Mouse (Mus musculus) limb, embryonic 12.5 days (tissue): ENCODE measurements around the gene Klf2. TPM values are rescaled to one million over a fixed set of nuclear protein-coding genes. Genes with fewer than 3 reads are reported as not detected.

Experiments
- ATAC-seq: fragments of 200-750 bp; cut with Nextera tagmentation; 2 replicates; pipeline ENCODE4 v1.8.0; 2017; ENCODE audit warnings: low read depth, moderate TSS enrichment; ENCODE audit not compliant: insufficient number of reproducible peaks, insufficient read depth, low FRiP score, low TSS enrichment
- H3K27ac ChIP-seq: fragments of 300-500 bp; sonication (generic); 2 replicates; pipeline ENCODE4 v1.5.1; 2016; ENCODE audit warnings: mild to moderate bottlenecking, moderate library complexity
- H3K27me3 ChIP-seq: fragments of 300-500 bp; sonication (generic); 2 replicates; pipeline ENCODE4 v1.6.1; 2016; ENCODE audit warnings: mild to moderate bottlenecking, moderate library complexity
- H3K36me3 ChIP-seq: fragments of 300-500 bp; sonication (generic); 2 replicates; pipeline ENCODE4 v1.6.1; 2016; ENCODE audit warnings: mild to moderate bottlenecking, moderate library complexity
- H3K4me1 ChIP-seq: fragments of 300-500 bp; sonication (generic); replicated peaks from 2 replicates; pipeline ENCODE4 v1.6.1; 2016
- H3K4me2 ChIP-seq: fragments of 300-500 bp; sonication (generic); 2 replicates; pipeline ENCODE4 v1.6.1; 2016; ENCODE audit warnings: mild to moderate bottlenecking, moderate library complexity
- H3K4me3 ChIP-seq: fragments of 300-500 bp; sonication (generic); replicated peaks from 2 replicates; pipeline ENCODE4 v1.5.1; 2016; ENCODE audit warnings: mild to moderate bottlenecking
- H3K9ac ChIP-seq: fragments of 300-500 bp; sonication (generic); replicated peaks from 2 replicates; pipeline ENCODE4 v1.6.1; 2016; ENCODE audit warnings: mild to moderate bottlenecking, moderate library complexity
- H3K9me3 ChIP-seq: fragments of 300-500 bp; sonication (generic); 2 replicates; pipeline ENCODE4 v1.6.1; 2016; ENCODE audit warnings: mild to moderate bottlenecking, moderate library complexity
- WGBS: fragments of 180-500 bp; shearing (Covaris S2); methylation state at CpG from one replicate; pipeline ENCODE4 v1.1.7; 2016; 5-methylcytosine and 5-hydroxymethylcytosine counted together
- polyA plus RNA-seq: library from polyadenylated mRNA; unstranded; fragments of >200 nt; fragmentation: Nextera tagmentation; extraction: Ambion mirVana; gene quantifications from 2 replicates; pipeline ENCODE4 v1.2.1, GENCODE M21; 2016

The Klf2 gene
- polyA plus RNA-seq, 1 experiment from 2014 or later: 5.3 TPM

DNA sequence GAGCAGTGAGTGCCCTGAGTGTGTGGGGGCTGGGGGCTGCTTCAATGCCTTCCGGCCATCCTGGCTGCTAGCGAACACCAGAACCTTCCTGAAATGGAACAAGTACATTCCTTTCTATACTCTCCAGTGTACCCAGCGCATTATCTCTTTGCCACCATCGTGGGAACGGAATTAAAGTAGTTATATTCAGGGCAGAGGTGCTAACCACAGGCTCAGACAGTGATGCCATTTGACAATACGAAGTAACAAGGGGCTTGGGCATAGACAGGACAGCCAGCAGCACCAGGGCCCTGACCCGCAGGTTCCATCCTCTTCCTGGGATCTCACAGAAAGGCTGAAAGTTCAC, 34.8 kb downstream of the Klf2 start:
- H3K9ac ChIP-seq: no peak overlapping the region
- no peak for ATAC-seq
- no peak overlapping the region for H3K27ac ChIP-seq
- H3K27me3 ChIP-seq: no peaks in the 10 kb centered on the region
- H3K9me3 ChIP-seq: no peaks in the 10 kb centered on the region
- H3K4me3 ChIP-seq: no peak overlapping the region
- H3K36me3 ChIP-seq: peaks cover 77% of the 10 kb centered on the region
- 88% methylated on average over 7 of the region's 7 CpGs for WGBS
- H3K4me1 ChIP-seq: no peaks in the 10 kb centered on the region
- H3K4me2 ChIP-seq: no peak overlapping the region

DNA sequence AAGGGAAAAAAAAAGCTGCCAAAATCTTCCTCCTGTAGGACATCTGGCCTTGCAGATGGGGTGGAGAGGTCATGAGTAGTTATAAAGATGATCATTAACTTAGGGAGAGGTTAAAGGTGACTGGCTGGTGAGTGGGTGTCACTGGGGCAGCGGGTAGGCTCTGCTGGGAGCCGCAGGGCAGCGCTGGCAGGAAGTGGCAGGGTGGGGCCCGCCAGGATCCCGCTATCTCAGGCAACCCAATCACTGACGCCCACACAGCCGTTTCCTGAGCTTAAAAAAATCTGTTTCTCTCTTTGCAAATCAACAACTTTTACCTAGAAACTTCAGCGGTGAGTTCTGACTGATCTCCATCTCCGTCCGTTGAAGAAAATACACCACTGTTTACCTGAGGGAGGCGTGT, 35.4 kb downstream of the Klf2 start:
- WGBS: 67% methylated on average over 11 of the region's 11 CpGs
- peaks cover 77% of the 10 kb centered on the region for H3K36me3 ChIP-seq
- H3K27me3 ChIP-seq: no peaks in the 10 kb centered on the region
- no peak for ATAC-seq
- H3K4me1 ChIP-seq: no peaks in the 10 kb centered on the region
- no peak overlapping the region for H3K4me2 ChIP-seq
- H3K4me3 ChIP-seq: no peak overlapping the region
- H3K9me3 ChIP-seq: no peaks in the 10 kb centered on the region
- H3K27ac ChIP-seq: no peak overlapping the region
- H3K9ac ChIP-seq: no peak overlapping the region

DNA sequence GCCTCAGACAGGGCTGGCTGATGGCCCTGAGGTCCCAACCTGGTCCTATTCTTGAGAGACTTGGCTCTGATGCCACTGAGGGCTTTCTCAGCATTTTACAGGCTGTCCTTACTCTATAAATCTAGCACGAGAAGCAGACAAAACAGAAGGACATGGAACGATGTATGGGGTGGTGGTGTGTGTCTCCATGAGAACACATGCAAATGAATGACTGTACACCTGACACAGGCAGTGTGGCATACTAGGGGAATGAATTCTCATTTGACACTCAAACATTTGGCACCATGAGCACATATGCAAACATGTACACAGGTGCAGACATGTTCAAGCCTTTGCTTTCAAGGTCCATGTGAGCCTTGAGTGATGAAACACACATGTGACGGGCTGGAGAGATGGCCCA, 37.8 kb downstream of the Klf2 start:
- no peaks in the 10 kb centered on the region for H3K4me1 ChIP-seq
- no peak overlapping the region for H3K27ac ChIP-seq
- no peak overlapping the region for H3K4me3 ChIP-seq
- H3K27me3 ChIP-seq: no peaks in the 10 kb centered on the region
- WGBS: 85% methylated on average over 3 of the region's 3 CpGs
- H3K9ac ChIP-seq: no peak overlapping the region
- H3K36me3 ChIP-seq: peaks cover 94% of the 10 kb centered on the region
- no peaks in the 10 kb centered on the region for H3K9me3 ChIP-seq
- no peak for ATAC-seq
- H3K4me2 ChIP-seq: no peak overlapping the region

DNA sequence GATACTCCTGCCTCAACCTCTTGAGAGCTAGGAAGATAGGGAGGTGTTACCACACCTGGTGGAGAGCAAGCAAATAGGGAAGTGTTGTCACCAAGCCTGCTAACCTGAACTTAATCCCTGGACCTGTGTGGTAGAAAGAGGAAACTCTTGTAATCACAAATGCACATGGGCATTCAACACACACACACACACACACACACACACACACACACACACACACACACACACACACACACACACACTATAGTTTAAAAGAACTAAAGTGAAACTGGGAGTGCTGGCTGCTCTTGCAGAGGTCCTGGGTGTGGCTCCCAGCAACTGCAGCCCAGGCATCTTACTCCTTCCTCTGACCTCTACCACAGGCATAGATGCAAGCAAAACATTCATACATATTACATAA, 41.3 kb downstream of the Klf2 start:
- H3K4me2 ChIP-seq: no peak overlapping the region
- ATAC-seq: no peak
- H3K4me1 ChIP-seq: no peaks in the 10 kb centered on the region
- no peaks in the 10 kb centered on the region for H3K9me3 ChIP-seq
- H3K9ac ChIP-seq: no peak overlapping the region
- no peak overlapping the region for H3K4me3 ChIP-seq
- no peaks in the 10 kb centered on the region for H3K27me3 ChIP-seq
- no peak overlapping the region for H3K27ac ChIP-seq
- H3K36me3 ChIP-seq: peaks cover 97% of the 10 kb centered on the region

DNA sequence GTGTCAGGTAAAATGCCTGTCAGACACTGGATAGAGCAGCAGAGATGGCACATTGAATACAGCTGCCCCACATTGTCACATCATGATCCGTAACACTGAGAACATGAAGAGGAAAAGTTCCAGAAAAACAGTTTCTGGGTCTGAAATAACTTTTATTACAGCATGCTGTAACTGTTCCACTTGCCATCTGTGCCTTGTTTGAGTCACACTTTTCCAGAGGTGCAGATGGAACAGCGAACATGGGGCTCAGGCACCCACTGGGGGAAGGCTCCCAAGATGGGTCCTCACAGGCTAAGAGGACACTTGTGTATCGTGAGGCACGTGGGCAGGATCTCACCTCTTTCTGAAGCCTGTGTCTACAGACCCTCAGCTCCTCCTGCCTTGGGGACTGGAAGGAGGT, 43.9 kb downstream of the Klf2 start:
- peaks cover 97% of the 10 kb centered on the region for H3K36me3 ChIP-seq
- H3K27ac ChIP-seq: no peak overlapping the region
- H3K4me2 ChIP-seq: no peak overlapping the region
- no peaks in the 10 kb centered on the region for H3K4me1 ChIP-seq
- H3K27me3 ChIP-seq: no peaks in the 10 kb centered on the region
- no peak overlapping the region for H3K9ac ChIP-seq
- no peaks in the 10 kb centered on the region for H3K9me3 ChIP-seq
- WGBS: 97% methylated on average over 4 of the region's 4 CpGs
- no peak for ATAC-seq
- H3K4me3 ChIP-seq: no peak overlapping the region

DNA sequence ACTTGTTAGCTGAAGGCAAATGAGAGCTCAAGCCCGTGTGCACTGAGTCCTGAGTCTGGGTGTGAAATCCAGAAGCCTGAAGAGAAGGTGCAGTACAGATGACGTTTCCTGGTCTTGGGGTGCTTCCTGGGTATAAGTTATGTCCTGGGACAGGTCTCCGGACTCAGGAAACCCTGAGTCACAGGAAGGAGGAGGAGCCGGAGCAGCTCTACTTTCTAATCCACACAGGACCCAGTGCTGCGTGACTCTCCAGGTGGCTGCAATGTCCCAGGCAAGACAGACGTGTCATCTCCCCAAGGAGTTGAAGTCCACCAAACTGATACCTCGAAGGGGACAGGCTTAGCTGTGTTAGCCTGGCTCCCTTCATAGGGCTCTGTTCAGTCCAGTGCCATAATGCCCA, 44.6 kb downstream of the Klf2 start:
- H3K9ac ChIP-seq: no peak overlapping the region
- ATAC-seq: no peak
- no peaks in the 10 kb centered on the region for H3K4me1 ChIP-seq
- H3K27ac ChIP-seq: no peak overlapping the region
- no peaks in the 10 kb centered on the region for H3K9me3 ChIP-seq
- no peaks in the 10 kb centered on the region for H3K27me3 ChIP-seq
- H3K36me3 ChIP-seq: peaks cover 97% of the 10 kb centered on the region
- H3K4me2 ChIP-seq: no peak overlapping the region
- 79% methylated on average over 7 of the region's 7 CpGs for WGBS
- no peak overlapping the region for H3K4me3 ChIP-seq

DNA sequence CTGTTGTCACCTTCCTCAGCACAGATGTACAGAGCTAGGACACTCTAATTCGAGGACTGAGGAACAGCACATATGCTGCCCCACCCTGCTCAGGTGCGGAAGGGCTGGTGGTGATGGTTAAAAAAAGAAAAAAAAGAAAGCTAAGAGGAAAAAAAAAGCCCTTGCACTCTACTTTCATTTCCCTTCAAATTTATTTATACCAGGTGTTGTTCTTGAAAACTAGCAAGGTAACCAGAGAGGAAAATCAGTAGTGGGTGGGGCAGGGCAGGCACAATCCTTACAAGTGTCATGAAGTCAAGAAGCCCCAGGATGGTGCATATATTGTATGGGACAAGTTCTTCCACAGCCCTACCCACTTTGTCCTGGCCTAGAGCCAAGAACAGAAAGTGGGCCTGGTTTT, 46.2 kb downstream of the Klf2 start:
- H3K27me3 ChIP-seq: no peaks in the 10 kb centered on the region
- 86% methylated on average over 2 of the region's 2 CpGs for WGBS
- H3K9me3 ChIP-seq: no peaks in the 10 kb centered on the region
- no peak overlapping the region for H3K4me3 ChIP-seq
- no peaks in the 10 kb centered on the region for H3K4me1 ChIP-seq
- H3K9ac ChIP-seq: no peak overlapping the region
- ATAC-seq: no peak
- H3K4me2 ChIP-seq: no peak overlapping the region
- peaks cover 97% of the 10 kb centered on the region for H3K36me3 ChIP-seq
- H3K27ac ChIP-seq: no peak overlapping the region

DNA sequence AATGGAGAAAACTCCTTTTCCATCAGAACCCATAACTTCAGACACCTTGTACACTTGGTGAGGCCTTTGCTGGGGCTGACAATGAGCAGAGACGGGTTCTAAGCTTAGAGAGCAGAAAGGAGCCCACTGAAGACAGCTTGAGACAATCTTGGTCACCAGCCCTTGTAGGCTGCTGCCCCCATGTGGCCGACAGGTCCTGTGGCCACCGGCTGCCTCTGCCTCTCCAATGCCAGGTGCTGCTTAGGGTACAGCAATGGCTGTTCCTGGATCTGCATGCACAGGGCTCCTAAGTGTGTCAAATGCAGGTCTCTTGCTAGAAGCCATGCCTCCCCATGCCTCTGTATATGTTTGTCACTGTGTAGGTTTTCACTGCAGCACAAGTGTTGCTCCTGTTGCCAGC, 47.0 kb downstream of the Klf2 start:
- WGBS: 28% methylated on average over 3 of the region's 3 CpGs
- Histone ChIP-seq H3K27ac (no peak overlapping the region), H3K27me3 (no peaks in the 10 kb centered on the region), H3K4me2 (no peak overlapping the region), H3K9ac (no peak overlapping the region), H3K9me3 (no peaks in the 10 kb centered on the region), H3K4me3 (no peak overlapping the region), H3K4me1 (no peaks in the 10 kb centered on the region), H3K36me3 (peaks cover 100% of the 10 kb centered on the region)
- ATAC-seq: no peak

DNA sequence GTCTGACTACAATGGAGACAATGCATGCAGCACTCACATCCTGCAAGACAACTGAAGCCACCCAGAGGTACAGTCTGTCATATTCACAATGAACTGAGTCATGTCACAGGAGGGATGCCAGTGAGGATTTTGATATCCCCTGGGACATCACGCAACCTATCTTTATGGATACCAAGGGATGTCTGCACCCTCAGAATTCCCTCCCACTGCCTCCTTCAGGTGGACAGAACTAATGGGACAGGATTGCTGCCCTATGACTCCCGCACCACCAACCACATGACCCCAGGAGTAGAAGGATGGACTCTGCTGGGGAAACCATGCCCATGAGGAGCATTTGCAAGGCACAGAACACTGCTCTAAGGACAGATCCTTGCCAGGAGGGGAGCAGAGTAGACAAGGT, 47.6 kb downstream of the Klf2 start:
- Histone ChIP-seq H3K9me3 (no peaks in the 10 kb centered on the region), H3K27me3 (no peaks in the 10 kb centered on the region), H3K4me2 (no peak overlapping the region), H3K36me3 (peaks cover 100% of the 10 kb centered on the region), H3K27ac (no peak overlapping the region), H3K4me1 (no peaks in the 10 kb centered on the region), H3K9ac (no peak overlapping the region), H3K4me3 (no peak overlapping the region)
- no peak for ATAC-seq
- WGBS: 94% methylated on average over 2 of the region's 2 CpGs

Other genes starting within 250 kb of the Klf2 start
- gene Olfr373, start 235.9 kb upstream of the Klf2 start, polyA plus RNA-seq: not detected in 2 replicates
- not detected in 2 replicates for gene Olfr374, start 212.0 kb upstream of the Klf2 start, polyA plus RNA-seq
- 668 and 683 TPM in 2 replicates for gene Tpm4, start 184.1 kb upstream of the Klf2 start, polyA plus RNA-seq
- 117 TPM in 2 replicates for gene Rab8a, start 157.8 kb upstream of the Klf2 start, polyA plus RNA-seq
- gene Hsh2d, start 129.4 kb upstream of the Klf2 start, polyA plus RNA-seq: not detected in 2 replicates
- not detected in 2 replicates for gene Cib3, start 106.2 kb upstream of the Klf2 start, polyA plus RNA-seq
- not detected in 2 replicates for gene Gm11034, start 105.4 kb upstream of the Klf2 start, polyA plus RNA-seq
- gene Fam32a, start 99.3 kb upstream of the Klf2 start, polyA plus RNA-seq: 63.5 and 64.2 TPM in 2 replicates
- 122 and 123 TPM in 2 replicates for gene Ap1m1, start 79.0 kb upstream of the Klf2 start, polyA plus RNA-seq
- gene Gm10282, start 13.8 kb upstream of the Klf2 start, polyA plus RNA-seq: 30.3 and 32.4 TPM in 2 replicates
- 71.8 and 74.6 TPM in 2 replicates for gene Eps15l1, start 102.4 kb downstream of the Klf2 start, polyA plus RNA-seq
- 0.78 and 1.6 TPM in 2 replicates for gene Calr3, start 124.8 kb downstream of the Klf2 start, polyA plus RNA-seq
- 16.6 and 17.1 TPM in 2 replicates for gene 1700030K09Rik, start 124.8 kb downstream of the Klf2 start, polyA plus RNA-seq
- 61.2 and 72.2 TPM in 2 replicates for gene Cherp, start 156.2 kb downstream of the Klf2 start, polyA plus RNA-seq
- gene Slc35e1, start 173.6 kb downstream of the Klf2 start, polyA plus RNA-seq: 31.3 and 31.5 TPM in 2 replicates
- 20.2 and 21.4 TPM in 2 replicates for gene Med26, start 229.2 kb downstream of the Klf2 start, polyA plus RNA-seq